ENCODE assay signal across 16 mouse cellular contexts in genomic region chr4:131239132-131239531, GRCm38 (mm10).
DNase-seq lines count a peak whose midpoint lies in the region; ATAC-seq and TF ChIP-seq lines count a peak whose summit lies in the region.
"Had no signal": no experiment of that assay in that cellular context is flagged by ENCODE, and none has a peak within 500 bp of the region (broad histone marks: within the 10 kb centered on the region; RNA-seq: fewer than 3 reads in every experiment).

No protein-coding gene starts in this region.

- no peak overlapping the region for H3K27ac ChIP-seq in layer of hippocampus, adult 2 months
- H3K27ac ChIP-seq in forebrain, postnatal 0 days (ENCODE audit: low read depth, low read length) = no peak overlapping the region
- H3K27ac ChIP-seq: heart, embryonic 10.5 days; limb, embryonic 10.5 days; liver, embryonic 14.5 days; macrophage; midbrain, embryonic 12.5 days had no signal

- H3K4me2 ChIP-seq in forebrain, postnatal 0 days (ENCODE audit: low read depth) = no peak overlapping the region
- H3K4me2 ChIP-seq: midbrain, embryonic 12.5 days had no signal

- H3K27me3 ChIP-seq in E14TG2a.4 (ENCODE audit: insufficient read depth, low read length) = peaks cover 9% of the 10 kb centered on the region
- no peaks in the 10 kb centered on the region for H3K27me3 ChIP-seq in forebrain, postnatal 0 days (ENCODE audit: insufficient read depth, low read length)
- H3K27me3 ChIP-seq: midbrain, embryonic 12.5 days had no signal

- DNase-seq in layer of hippocampus, adult 2 months (ENCODE audit: low spot score in 2 of 2) = peak in 1 of 2 experiments; percentile 2
- DNase-seq in layer of hippocampus, adult 18-20 months (ENCODE audit: low spot score in 2 of 2) = no peak
- DNase-seq in ZHBTc4 (ENCODE audit: low read depth, low spot score) = peak; percentile 41
- no peak for DNase-seq in forebrain, postnatal 0 days
- DNase-seq in kidney, postnatal 4 days = no peak
- DNase-seq in embryo, embryonic 9.5 days (ENCODE audit: extremely low spot score) = no peak
- DNase-seq: adrenal gland, adult 2 months; cerebellum, adult 8-10 months; gastrocnemius, postnatal 14 days; kidney, postnatal 10 days had no signal

- 40% methylated on average over 5 of the region's 5 CpGs for WGBS in forebrain, postnatal 0 days

- no peak overlapping the region for H3K9ac ChIP-seq in forebrain, postnatal 0 days
- H3K9ac ChIP-seq: liver, embryonic 14.5 days; midbrain, embryonic 12.5 days had no signal

- no peak for ATAC-seq in forebrain, postnatal 0 days

- H3K9me3 ChIP-seq in E14TG2a.4 (ENCODE audit: low read length) = peaks cover 7% of the 10 kb centered on the region; the same call in 1 of the 2 replicates
- H3K9me3 ChIP-seq in forebrain, postnatal 0 days (ENCODE audit: low read length) = no peaks in the 10 kb centered on the region
- H3K9me3 ChIP-seq: heart, embryonic 10.5 days; limb, embryonic 10.5 days; midbrain, embryonic 12.5 days had no signal

- H3K36me3 ChIP-seq in E14TG2a.4 (ENCODE audit: insufficient read depth, low read length) = no peaks in the 10 kb centered on the region
- no peaks in the 10 kb centered on the region for H3K36me3 ChIP-seq in forebrain, postnatal 0 days (ENCODE audit: insufficient read depth)
- H3K36me3 ChIP-seq: heart, embryonic 10.5 days; limb, embryonic 10.5 days; midbrain, embryonic 12.5 days had no signal

- H3K4me1 ChIP-seq in E14TG2a.4 (replicated peaks; ENCODE audit: low read depth, low read length) = peaks cover 10% of the 10 kb centered on the region
- H3K4me1 ChIP-seq in forebrain, postnatal 0 days (ENCODE audit: insufficient read depth) = no peaks in the 10 kb centered on the region

- peak; percentile 43 for TF ChIP-seq CTCF in layer of hippocampus, adult 2 months (conservative IDR thresholded peaks at IDR 0.05)
- 0 out of 2 replicates have a peak, but pooled peaks have one; percentile 9 for TF ChIP-seq CTCF in E14TG2a.4 (conservative IDR thresholded peaks at IDR 0.05; ENCODE audit: low read length)
- TF ChIP-seq CTCF in forebrain, postnatal 0 days (IDR thresholded peaks at IDR 0.05; ENCODE audit: low read depth) = peak; percentile 26; the same call in 1 of the 2 replicates

- H3K4me3 ChIP-seq in layer of hippocampus, adult 2 months = no peak overlapping the region
- no peak overlapping the region for H3K4me3 ChIP-seq in E14TG2a.4 (replicated peaks; ENCODE audit: low read length)
- H3K4me3 ChIP-seq in forebrain, postnatal 0 days (ENCODE audit: low read depth, low read length) = no peak overlapping the region
- H3K4me3 ChIP-seq: heart, embryonic 10.5 days; limb, embryonic 10.5 days; midbrain, embryonic 12.5 days had no signal
